Mouse (Mus musculus): ENCODE results near the gene 4930558C23Rik. TPM values are rescaled to one million over a fixed set of nuclear protein-coding genes. Genes with fewer than 3 reads are reported as not detected.
"Not testable (repeated sequence)": the region's sequence is repeated elsewhere in the genome, so short reads cannot be mapped to it uniquely, and the experiment has no call there.

Gene 4930558C23Rik
- polyA plus RNA-seq, 1 experiment from 2014 or later = not detected

DNA sequence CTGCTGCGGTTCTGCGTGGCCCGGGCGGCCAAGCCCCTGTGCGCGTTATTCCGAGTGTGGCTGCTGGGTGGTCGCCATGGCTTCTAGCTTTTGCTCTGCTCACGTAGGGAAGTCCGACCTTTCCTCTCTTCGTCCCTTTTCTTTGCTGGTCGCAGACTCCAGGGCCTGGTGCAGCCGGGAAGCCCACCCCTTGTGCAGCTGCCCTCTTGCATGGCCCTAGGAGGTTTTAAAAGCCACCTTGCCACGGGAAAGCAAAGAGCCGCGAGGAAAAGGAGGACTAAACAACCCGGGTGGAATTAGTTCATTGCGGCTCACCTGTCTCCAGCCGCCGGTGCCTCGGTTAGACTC lies 25.2 kb upstream of the 4930558C23Rik start:
- not testable (repeated sequence) for H3K9ac ChIP-seq; ATAC-seq (replicated peaks)
- 19% methylated on average over 15 of the region's 21 CpGs for WGBS

DNA sequence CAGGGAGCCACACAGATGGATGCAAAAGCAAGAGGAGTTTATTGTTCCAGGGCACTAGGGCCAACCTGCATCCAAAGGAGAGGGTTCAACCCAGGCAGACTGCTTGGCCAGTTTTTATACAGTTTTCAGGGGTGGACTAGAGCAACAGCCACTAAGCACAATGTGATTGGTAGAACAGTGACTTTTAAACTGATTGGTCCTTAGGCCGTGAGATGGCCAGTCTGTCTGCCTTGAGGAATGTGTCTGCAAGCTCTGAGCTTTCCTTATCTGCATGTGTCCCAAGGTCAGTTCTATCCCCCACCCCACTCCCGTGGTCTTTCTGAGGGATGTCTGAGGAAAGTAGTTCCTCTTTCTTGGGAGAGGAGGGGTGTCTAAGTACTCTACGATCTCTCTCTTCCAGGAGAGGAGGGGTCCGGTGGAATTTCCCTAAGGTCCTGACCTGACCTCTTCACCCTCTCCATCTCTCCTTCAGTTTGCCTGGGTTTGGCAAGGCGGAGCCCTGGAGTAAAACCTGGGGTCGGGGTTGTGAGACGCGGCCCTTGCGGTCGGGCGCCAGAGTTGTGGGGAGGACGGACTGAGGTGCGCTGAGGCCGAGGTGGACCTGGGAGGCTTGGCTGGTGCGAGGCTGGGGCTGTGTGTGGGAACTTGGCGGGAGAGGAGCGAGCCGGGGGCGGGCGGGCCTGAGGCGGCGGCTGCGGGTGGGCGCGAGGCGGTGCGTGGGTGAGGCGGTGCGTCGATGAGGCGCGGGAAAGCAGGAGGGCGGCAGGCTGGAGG lies 24.7 kb upstream of the 4930558C23Rik start:
- peak overlapping the region; percentile 25 for H3K4me3 ChIP-seq
- not testable (repeated sequence) for H3K9ac ChIP-seq; H3K27ac ChIP-seq; H3K9me3 ChIP-seq; H3K36me3 ChIP-seq (replicated peaks); H3K4me1 ChIP-seq; H3K27me3 ChIP-seq (replicated peaks)
- ATAC-seq (replicated peaks) = peak; percentile 76
- H3K4me2 ChIP-seq = peak overlapping the region; percentile 45
- 50% methylated on average over 11 of the region's 33 CpGs for WGBS

More for the DNA sequence above, 25.2 kb upstream of the 4930558C23Rik start:
- H3K36me3 ChIP-seq (replicated peaks); H3K9me3 ChIP-seq; H3K27me3 ChIP-seq (replicated peaks); H3K4me1 ChIP-seq; H3K27ac ChIP-seq: not testable (repeated sequence)
- Histone ChIP-seq H3K4me2 (peak overlapping the region; percentile 45), H3K4me3 (peak overlapping the region; percentile 25)

DNA sequence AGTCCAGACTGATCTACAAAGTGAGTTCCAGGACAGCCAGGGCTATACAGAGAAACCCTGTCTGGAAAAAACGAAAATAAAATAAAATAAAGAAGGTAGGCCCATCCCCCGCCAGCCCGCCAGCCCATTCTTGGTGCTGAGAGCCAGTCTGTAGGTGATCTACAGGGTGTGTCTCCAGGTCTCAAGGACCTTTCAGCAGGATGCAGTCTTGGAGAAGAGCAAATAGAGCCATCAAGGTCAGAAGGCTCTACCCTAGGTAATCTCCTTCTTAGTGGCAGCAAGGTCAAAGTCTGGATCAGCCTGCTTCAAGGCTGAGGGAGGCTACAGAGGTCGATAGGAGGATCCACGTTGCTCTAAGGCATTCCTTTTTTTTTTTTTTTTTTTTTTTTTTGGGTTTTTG lies 23.8 kb upstream of the 4930558C23Rik start:
- not testable (repeated sequence) for H3K4me3 ChIP-seq; ATAC-seq (replicated peaks); H3K4me2 ChIP-seq; H3K9me3 ChIP-seq; H3K36me3 ChIP-seq (replicated peaks); H3K27me3 ChIP-seq (replicated peaks); H3K9ac ChIP-seq; H3K4me1 ChIP-seq; H3K27ac ChIP-seq
- 95% methylated on average over 5 of the region's 5 CpGs for WGBS

DNA sequence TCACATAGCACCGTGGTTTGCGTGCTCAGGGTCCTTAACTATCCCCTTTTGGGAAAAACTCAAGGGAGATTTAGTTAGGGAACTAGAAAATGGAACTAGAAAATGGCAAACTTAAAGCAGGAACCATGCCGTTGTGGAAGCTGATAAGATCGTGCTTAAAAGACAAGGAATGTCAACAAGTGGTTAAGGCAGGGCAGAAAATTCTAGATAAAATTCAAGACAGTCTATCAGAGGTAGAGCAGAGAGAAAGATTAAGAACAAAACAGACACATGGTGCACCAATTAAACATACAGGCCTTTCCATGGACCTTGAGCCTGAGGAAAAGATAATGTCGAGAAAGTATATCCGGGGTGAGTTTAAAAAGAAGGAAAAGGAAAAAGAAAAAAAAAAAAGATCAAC lies 15.2 kb upstream of the 4930558C23Rik start:
- no peaks in the 10 kb centered on the region for H3K27me3 ChIP-seq (replicated peaks)
- 95% methylated on average over 6 of the region's 6 CpGs for WGBS
- H3K9ac ChIP-seq = no peak overlapping the region
- no peak for ATAC-seq (replicated peaks)
- no peaks in the 10 kb centered on the region for H3K4me1 ChIP-seq
- H3K4me3 ChIP-seq = no peak overlapping the region
- H3K4me2 ChIP-seq = no peak overlapping the region
- H3K27ac ChIP-seq = no peak overlapping the region
- no peaks in the 10 kb centered on the region for H3K9me3 ChIP-seq
- H3K36me3 ChIP-seq (replicated peaks) = no peaks in the 10 kb centered on the region

DNA sequence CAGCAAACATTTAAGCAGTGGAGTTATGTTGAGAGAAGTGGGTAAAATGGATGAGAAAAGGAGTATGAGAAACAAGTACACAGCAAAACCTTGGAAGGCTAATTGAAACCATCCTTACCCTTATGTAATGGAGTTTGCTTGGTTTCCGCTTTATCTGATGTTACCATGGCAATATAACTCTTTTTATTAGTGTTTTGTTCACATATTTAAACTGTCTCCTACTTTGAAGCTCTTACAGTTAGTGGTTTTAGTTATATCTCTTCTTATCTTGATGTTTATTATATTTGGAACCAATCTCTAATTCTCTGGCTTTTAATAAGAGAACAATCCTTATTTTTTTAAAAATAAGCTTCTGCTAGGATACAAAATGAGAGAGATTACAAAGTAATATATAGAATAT lies 9.6 kb upstream of the 4930558C23Rik start:
- Histone ChIP-seq H3K27me3 (replicated peaks) (no peaks in the 10 kb centered on the region), H3K4me1 (no peaks in the 10 kb centered on the region), H3K4me2 (no peak overlapping the region), H3K27ac (no peak overlapping the region), H3K9ac (no peak overlapping the region), H3K4me3 (no peak overlapping the region), H3K36me3 (replicated peaks) (no peaks in the 10 kb centered on the region), H3K9me3 (no peaks in the 10 kb centered on the region)
- WGBS = 89% methylated on average over 1 of the region's 1 CpGs
- ATAC-seq (replicated peaks) = no peak

DNA sequence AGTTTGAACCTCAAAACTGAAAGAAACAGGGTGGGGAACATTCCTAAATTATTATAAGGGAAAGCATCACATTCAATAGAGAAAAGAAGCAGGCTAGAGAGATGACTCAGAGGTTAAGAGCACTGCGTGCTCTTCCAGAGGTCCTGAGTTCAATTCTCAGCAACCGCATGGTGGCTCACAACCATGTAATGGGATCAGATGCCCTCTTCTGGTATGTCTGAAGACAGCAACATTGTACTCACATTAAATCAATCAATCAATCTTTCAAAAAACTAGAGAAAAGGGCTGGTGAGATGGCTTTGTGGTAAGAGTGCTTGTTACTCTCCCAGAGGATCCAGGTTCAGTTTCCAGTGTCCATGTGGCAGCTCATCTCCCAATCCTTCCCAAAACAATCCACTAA lies 6.2 kb upstream of the 4930558C23Rik start:
- Histone ChIP-seq H3K4me2 (no peak overlapping the region), H3K27me3 (replicated peaks) (no peaks in the 10 kb centered on the region), H3K4me1 (no peaks in the 10 kb centered on the region), H3K36me3 (replicated peaks) (no peaks in the 10 kb centered on the region), H3K9me3 (no peaks in the 10 kb centered on the region), H3K4me3 (no peak overlapping the region), H3K9ac (no peak overlapping the region), H3K27ac (no peak overlapping the region)
- ATAC-seq (replicated peaks) = no peak
- WGBS = 95% methylated on average over 2 of the region's 2 CpGs

DNA sequence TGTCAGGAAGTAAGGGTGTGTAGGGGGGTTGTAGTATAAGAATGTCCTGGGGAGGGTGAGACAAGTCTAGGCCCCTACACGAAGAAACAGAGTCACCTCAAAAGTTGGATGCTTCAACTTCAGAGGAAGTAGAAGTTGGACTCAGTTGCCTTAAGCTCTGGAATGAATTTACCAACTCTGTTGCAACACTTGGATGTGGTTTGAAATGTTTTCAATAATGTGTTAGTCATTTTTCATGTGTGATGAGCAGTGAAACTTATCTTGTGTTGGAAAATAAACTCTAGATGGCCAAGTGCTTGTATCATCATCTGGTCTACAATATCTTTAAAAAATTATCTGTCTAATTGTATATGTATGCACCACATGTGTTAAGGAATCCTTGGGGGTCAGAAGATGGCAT lies 5.1 kb upstream of the 4930558C23Rik start:
- Histone ChIP-seq H3K9me3 (no peaks in the 10 kb centered on the region), H3K4me2 (no peak overlapping the region), H3K27me3 (replicated peaks) (no peaks in the 10 kb centered on the region), H3K4me1 (no peaks in the 10 kb centered on the region), H3K27ac (no peak overlapping the region), H3K9ac (no peak overlapping the region), H3K36me3 (replicated peaks) (no peaks in the 10 kb centered on the region), H3K4me3 (no peak overlapping the region)
- no peak for ATAC-seq (replicated peaks)
- 81% methylated on average over 1 of the region's 1 CpGs for WGBS

DNA sequence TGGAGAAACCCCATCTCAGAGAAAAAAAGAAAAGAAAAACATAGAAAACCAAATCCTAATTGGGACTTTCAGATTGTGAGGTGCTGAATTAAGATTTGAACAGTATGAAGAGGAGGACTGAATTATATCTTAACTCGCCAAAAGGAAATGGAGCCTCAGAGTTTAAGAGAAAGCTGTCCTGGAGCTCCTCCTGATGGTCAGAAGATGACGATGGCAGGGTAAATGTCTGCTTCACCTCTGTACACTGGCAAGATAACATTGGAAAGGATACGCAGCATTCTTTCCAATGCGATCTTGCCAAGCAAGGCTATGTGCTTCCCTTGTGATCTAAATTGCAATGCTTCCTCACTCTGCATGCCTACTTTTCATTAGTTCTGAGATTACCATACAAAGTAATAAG lies 8.3 kb downstream of the 4930558C23Rik start:
- no peak overlapping the region for H3K9ac ChIP-seq
- no peaks in the 10 kb centered on the region for H3K36me3 ChIP-seq (replicated peaks)
- no peaks in the 10 kb centered on the region for H3K4me1 ChIP-seq
- no peaks in the 10 kb centered on the region for H3K9me3 ChIP-seq
- no peaks in the 10 kb centered on the region for H3K27me3 ChIP-seq (replicated peaks)
- no peak overlapping the region for H3K4me3 ChIP-seq
- H3K4me2 ChIP-seq = no peak overlapping the region
- 84% methylated on average over 4 of the region's 4 CpGs for WGBS
- no peak overlapping the region for H3K27ac ChIP-seq
- no peak for ATAC-seq (replicated peaks)

DNA sequence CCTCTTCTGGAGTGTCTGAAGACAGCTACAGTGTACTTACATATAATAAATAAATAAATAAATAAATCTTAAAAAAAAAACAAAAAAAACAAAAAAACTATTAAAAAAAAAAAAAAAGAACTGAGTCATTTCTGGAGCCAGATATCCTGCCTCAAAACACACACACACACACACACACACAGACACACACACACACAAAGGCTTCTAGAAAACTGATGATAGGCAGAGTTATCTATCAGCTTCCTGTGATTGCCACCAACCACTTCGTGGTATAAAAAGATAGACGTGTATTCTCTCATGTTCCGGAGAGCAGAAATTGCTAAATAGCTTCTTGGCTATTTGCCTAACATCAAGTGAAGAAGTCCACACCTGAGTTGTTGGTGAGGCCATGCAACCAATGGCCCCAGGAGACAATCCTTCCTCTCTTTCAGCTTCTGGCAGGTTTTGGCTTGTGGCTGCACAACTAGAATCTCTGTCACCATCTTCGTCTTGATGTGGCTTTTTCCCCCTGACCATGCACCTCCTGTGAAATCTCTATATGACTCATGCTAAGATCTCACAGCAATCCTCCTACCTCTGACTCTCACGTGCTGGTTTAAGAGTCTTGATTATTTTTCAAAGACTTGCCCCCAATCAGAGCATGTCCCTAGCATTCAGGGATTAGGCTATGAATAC lies 17.1 kb downstream of the 4930558C23Rik start:
- H3K36me3 ChIP-seq (replicated peaks) = no peaks in the 10 kb centered on the region
- H3K4me2 ChIP-seq = no peak overlapping the region
- no peak overlapping the region for H3K9ac ChIP-seq
- H3K27me3 ChIP-seq (replicated peaks) = no peaks in the 10 kb centered on the region
- H3K27ac ChIP-seq = no peak overlapping the region
- H3K4me3 ChIP-seq = no peak overlapping the region
- H3K9me3 ChIP-seq = no peaks in the 10 kb centered on the region
- no peak for ATAC-seq (replicated peaks)
- WGBS = 82% methylated on average over 5 of the region's 5 CpGs
- H3K4me1 ChIP-seq = no peaks in the 10 kb centered on the region

DNA sequence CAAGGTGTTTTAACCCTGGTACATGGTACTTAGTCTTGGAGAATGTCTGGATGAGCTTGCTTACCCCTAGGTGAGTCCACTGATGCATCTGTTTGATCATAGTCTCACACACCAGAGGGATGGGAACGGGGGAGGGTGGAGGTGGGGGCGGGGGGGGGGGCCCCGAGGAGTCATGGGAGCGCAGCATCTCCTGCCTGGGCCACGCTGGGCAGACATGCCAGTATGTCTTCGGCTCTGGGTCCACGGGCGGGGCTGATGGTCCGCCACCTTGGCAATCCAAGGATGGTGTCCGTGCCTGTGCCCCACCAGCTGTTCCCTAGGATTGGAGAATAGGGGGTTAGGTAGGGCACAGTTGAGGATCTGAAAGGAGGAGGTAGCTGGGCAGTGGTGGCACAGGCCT lies 29.4 kb downstream of the 4930558C23Rik start:
- Histone ChIP-seq H3K27ac (no peak overlapping the region), H3K9ac (no peak overlapping the region), H3K27me3 (replicated peaks) (no peaks in the 10 kb centered on the region), H3K9me3 (0 out of 2 replicates have a peak, but pooled peaks cover 6% of the 10 kb centered on the region), H3K36me3 (replicated peaks) (no peaks in the 10 kb centered on the region), H3K4me2 (no peak overlapping the region), H3K4me3 (no peak overlapping the region), H3K4me1 (no peaks in the 10 kb centered on the region)
- no peak for ATAC-seq (replicated peaks)
- WGBS = 89% methylated on average over 10 of the region's 10 CpGs

DNA sequence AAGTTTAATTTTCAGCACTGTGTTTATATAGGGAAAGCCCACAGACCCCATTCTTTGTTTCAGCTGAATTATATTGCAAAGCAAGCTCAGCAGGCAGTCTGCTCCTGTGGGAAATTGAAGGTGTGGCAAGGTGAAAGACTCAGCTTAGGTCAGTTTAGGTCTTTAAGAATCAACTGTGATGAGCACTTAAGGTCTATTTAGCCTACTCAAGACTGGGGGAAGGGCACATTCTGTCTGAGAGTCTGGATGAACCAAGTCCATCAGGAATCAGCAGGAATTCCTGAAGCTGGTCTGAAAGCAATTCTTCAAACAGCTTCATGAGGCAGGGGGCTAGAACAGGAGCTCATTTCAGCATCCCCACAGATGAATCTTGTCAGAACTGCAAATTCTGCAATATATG lies 32.5 kb downstream of the 4930558C23Rik start:
- H3K27ac ChIP-seq = no peak overlapping the region
- ATAC-seq (replicated peaks) = no peak
- H3K4me2 ChIP-seq = no peak overlapping the region
- no peak overlapping the region for H3K4me3 ChIP-seq
- H3K4me1 ChIP-seq = no peaks in the 10 kb centered on the region
- H3K27me3 ChIP-seq (replicated peaks) = no peaks in the 10 kb centered on the region
- H3K9ac ChIP-seq = no peak overlapping the region
- H3K36me3 ChIP-seq (replicated peaks) = no peaks in the 10 kb centered on the region
- H3K9me3 ChIP-seq = no peaks in the 10 kb centered on the region

DNA sequence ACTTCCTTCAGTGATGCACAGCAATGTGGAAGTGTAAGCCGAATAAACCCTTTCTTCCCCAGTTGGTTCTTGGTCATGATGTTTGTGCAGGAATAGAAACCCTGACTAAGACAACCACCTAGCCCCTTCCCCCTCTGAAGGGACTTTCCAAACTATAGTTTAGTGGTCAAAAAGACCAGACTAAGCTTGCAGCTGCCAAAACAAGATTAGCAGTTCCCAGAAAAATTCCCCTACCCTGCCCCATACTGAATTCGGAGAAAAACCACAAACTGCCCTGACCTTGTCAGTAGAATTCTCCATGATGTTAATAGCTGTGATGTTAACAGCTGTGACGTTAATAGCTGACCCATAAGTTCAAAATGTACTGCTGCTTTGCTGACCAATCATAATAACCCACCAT lies 42.4 kb downstream of the 4930558C23Rik start:
- H3K4me1 ChIP-seq; H3K9ac ChIP-seq; H3K27ac ChIP-seq; H3K9me3 ChIP-seq; H3K4me3 ChIP-seq; H3K36me3 ChIP-seq (replicated peaks); H3K4me2 ChIP-seq; H3K27me3 ChIP-seq (replicated peaks); ATAC-seq (replicated peaks): not testable (repeated sequence)
- 87% methylated on average over 3 of the region's 3 CpGs for WGBS

DNA sequence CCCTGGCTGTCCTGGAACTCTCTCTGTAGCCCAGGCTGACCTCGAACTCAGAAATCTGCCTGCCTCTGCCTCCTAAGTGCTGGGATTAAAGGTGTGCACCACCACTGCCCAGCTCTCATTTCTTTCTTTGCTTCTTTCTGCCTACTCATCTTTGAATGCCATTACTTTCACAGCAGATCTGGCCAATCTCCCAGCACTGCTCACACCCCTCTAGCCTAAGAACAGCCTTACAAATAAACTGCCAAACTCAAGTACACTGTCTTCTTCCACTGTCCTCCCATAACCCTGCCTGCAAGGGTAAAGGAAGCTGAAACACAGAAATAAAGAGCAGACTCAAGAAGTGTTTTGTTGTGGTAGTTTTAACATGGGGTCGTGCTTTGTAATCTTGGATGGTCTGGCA lies 44.9 kb downstream of the 4930558C23Rik start:
- ATAC-seq (replicated peaks) = no peak
- no peaks in the 10 kb centered on the region for H3K27me3 ChIP-seq (replicated peaks)
- peaks cover 7% of the 10 kb centered on the region; the same call in 1 of the 2 replicates for H3K36me3 ChIP-seq (replicated peaks)
- no peaks in the 10 kb centered on the region for H3K9me3 ChIP-seq
- no peak overlapping the region for H3K4me2 ChIP-seq
- H3K4me3 ChIP-seq = no peak overlapping the region
- H3K27ac ChIP-seq = no peak overlapping the region
- WGBS = 93% methylated on average over 2 of the region's 2 CpGs
- H3K4me1 ChIP-seq = peaks cover 7% of the 10 kb centered on the region
- no peak overlapping the region for H3K9ac ChIP-seq

Data from midbrain, embryonic 15.5 days (tissue).